Mouse (Mus musculus) intestine, postnatal 0 days (tissue): ENCODE data around the gene Ube2i. TPM values are rescaled to one million over a fixed set of nuclear protein-coding genes. Genes with fewer than 3 reads are reported as not detected.
A peak's percentile ranks its signal among the peaks of the same experiment; 100 is the strongest.
"Not testable (repeated sequence)": the region's sequence is repeated elsewhere in the genome, so short reads cannot be mapped to it uniquely, and the experiment has no call there.

Experiments
- ATAC-seq: fragments of 200-750 bp; cut with Nextera tagmentation; 2 replicates; pipeline ENCODE4 v1.8.0; 2017; ENCODE audit warnings: mild to moderate bottlenecking, moderate TSS enrichment, moderate library complexity
- H3K27ac ChIP-seq: fragments of 300-500 bp; sonication (generic); 2 replicates; pipeline ENCODE4 v1.5.1; 2014; ENCODE audit warnings: mild to moderate bottlenecking, low read depth, low read length, moderate library complexity
- H3K27me3 ChIP-seq: fragments of 300-500 bp; sonication (generic); replicated peaks from 2 replicates; pipeline ENCODE4 v1.6.1; 2014; ENCODE audit warnings: low read length, mixed read lengths; ENCODE audit not compliant: control insufficient read depth, insufficient read depth
- H3K36me3 ChIP-seq: fragments of 300-500 bp; sonication (generic); 2 replicates; pipeline ENCODE4 v1.6.1; 2014; ENCODE audit warnings: mild to moderate bottlenecking, moderate library complexity; ENCODE audit not compliant: control insufficient read depth, insufficient read depth
- H3K4me1 ChIP-seq: fragments of 300-500 bp; sonication (generic); replicated peaks from 2 replicates; pipeline ENCODE4 v1.6.1; 2014; ENCODE audit warnings: antibody characterized with exemption, low read length, mixed read lengths; ENCODE audit not compliant: control insufficient read depth, insufficient read depth
- H3K4me2 ChIP-seq: fragments of 300-500 bp; sonication (generic); replicated peaks from 2 replicates; pipeline ENCODE4 v1.6.1; 2014; ENCODE audit warnings: low read depth, mild to moderate bottlenecking, moderate library complexity
- H3K4me3 ChIP-seq: fragments of 300-500 bp; sonication (generic); 2 replicates; pipeline ENCODE4 v1.5.1; 2014; ENCODE audit warnings: low read depth, low read length
- H3K9ac ChIP-seq: fragments of 300-500 bp; sonication (generic); 2 replicates; pipeline ENCODE4 v1.6.1; 2014; ENCODE audit warnings: mild to moderate bottlenecking, low read depth, low read length
- H3K9me3 ChIP-seq: fragments of 300-500 bp; sonication (generic); 2 replicates; pipeline ENCODE4 v1.6.1; 2016; ENCODE audit warnings: mixed run types; ENCODE audit not compliant: control insufficient read depth
- CTCF ChIP-seq: sonication (generic); IDR thresholded peaks from 2 replicates; pipeline ENCODE4 v1.5.1; 2016; ENCODE audit warnings: low read depth, mild to moderate bottlenecking, control low read depth, antibody characterized with exemption, moderate library complexity
- WGBS: fragments of 180-500 bp; shearing (Covaris S2); extraction: QIAGEN DNeasy Blood & Tissue Kit; methylation state at CpG from one replicate; pipeline ENCODE4 v1.1.7; 2014; 5-methylcytosine and 5-hydroxymethylcytosine counted together
- polyA plus RNA-seq: library from polyadenylated mRNA; unstranded; fragments of >200 nt; fragmentation: Nextera tagmentation; extraction: Ambion mirVana; gene quantifications from 2 replicates; pipeline ENCODE4 v1.2.1, GENCODE M21; 2015

Ube2i gene
- polyA plus RNA-seq, 1 experiment from 2014 or later = 257 TPM

GRCm38 (mm10) chr17:25227991-25228390 lies 46.4 kb downstream of the Ube2i start:
- Histone ChIP-seq H3K9me3 (no peaks in the 10 kb centered on the region), H3K27me3 (no peaks in the 10 kb centered on the region), H3K36me3 (peaks cover 32% of the 10 kb centered on the region), H3K4me3 (no peak overlapping the region), H3K9ac (no peak overlapping the region), H3K4me1 (no peaks in the 10 kb centered on the region), H3K27ac (no peak overlapping the region), H3K4me2 (no peak overlapping the region)
- ATAC-seq = no peak
- 84% methylated on average over 5 of the region's 5 CpGs for WGBS
- no peak for TF ChIP-seq CTCF

- no peak for TF ChIP-seq CTCF
- H3K4me1 ChIP-seq = no peaks in the 10 kb centered on the region
- no peaks in the 10 kb centered on the region for H3K27me3 ChIP-seq
- H3K27ac ChIP-seq = no peak overlapping the region
- H3K36me3 ChIP-seq = peaks cover 23% of the 10 kb centered on the region
- H3K4me2 ChIP-seq = no peak overlapping the region
- no peak for ATAC-seq
- no peaks in the 10 kb centered on the region for H3K9me3 ChIP-seq
- H3K4me3 ChIP-seq = no peak overlapping the region
- no peak overlapping the region for H3K9ac ChIP-seq
- WGBS = 85% methylated on average over 4 of the region's 4 CpGs
These were observed 48.8 kb downstream of the Ube2i start for GRCm38 (mm10) chr17:25225659-25226058.

- Histone ChIP-seq H3K4me2 (no peak overlapping the region), H3K27ac (no peak overlapping the region), H3K36me3 (peaks cover 20% of the 10 kb centered on the region; the same call in 1 of the 2 replicates), H3K4me1 (no peaks in the 10 kb centered on the region), H3K4me3 (no peak overlapping the region), H3K9me3 (no peaks in the 10 kb centered on the region), H3K9ac (no peak overlapping the region), H3K27me3 (no peaks in the 10 kb centered on the region)
- no peak for ATAC-seq
- 88% methylated on average over 7 of the region's 7 CpGs for WGBS
- TF ChIP-seq CTCF = no peak
These were observed 49.7 kb downstream of the Ube2i start for GRCm38 (mm10) chr17:25224586-25225222.

- Histone ChIP-seq H3K4me1 (no peaks in the 10 kb centered on the region), H3K9me3 (no peaks in the 10 kb centered on the region), H3K27ac (peak overlapping the region; percentile 57; the same call in 1 of the 2 replicates), H3K36me3 (peaks cover 27% of the 10 kb centered on the region; the same call in 1 of the 2 replicates), H3K4me2 (peak overlapping the region; percentile 72), H3K9ac (no peak overlapping the region), H3K4me3 (peak overlapping the region; percentile 27), H3K27me3 (no peaks in the 10 kb centered on the region)
- no peak; the same call in 1 of the 2 replicates for ATAC-seq
- no peak for TF ChIP-seq CTCF
- WGBS = 43% methylated on average over 6 of the region's 6 CpGs
These were observed 51.3 kb downstream of the Ube2i start for GRCm38 (mm10) chr17:25222951-25223601.

- not testable (repeated sequence) for H3K9me3 ChIP-seq, H3K4me1 ChIP-seq, H3K27me3 ChIP-seq, H3K9ac ChIP-seq
- H3K4me2 ChIP-seq = peak overlapping the region; percentile 72
- 25% methylated on average over 11 of the region's 28 CpGs for WGBS
- H3K27ac ChIP-seq = peak overlapping the region; percentile 57; the same call in 1 of the 2 replicates
- peaks cover 27% of the 10 kb centered on the region; the same call in 1 of the 2 replicates for H3K36me3 ChIP-seq
- ATAC-seq = peak; percentile 86
- H3K4me3 ChIP-seq = peak overlapping the region; percentile 38
These were observed 51.9 kb downstream of the Ube2i start for GRCm38 (mm10) chr17:25222504-25222940.

- H3K27ac ChIP-seq = no peak overlapping the region
- TF ChIP-seq CTCF = no peak
- H3K9ac ChIP-seq = no peak overlapping the region
- no peaks in the 10 kb centered on the region for H3K4me1 ChIP-seq
- H3K4me3 ChIP-seq = peak overlapping the region; percentile 38
- peak overlapping the region; percentile 72 for H3K4me2 ChIP-seq
- peaks cover 26% of the 10 kb centered on the region for H3K36me3 ChIP-seq
- 7% methylated on average over 19 of the region's 30 CpGs for WGBS
- no peaks in the 10 kb centered on the region for H3K27me3 ChIP-seq
- H3K9me3 ChIP-seq = no peaks in the 10 kb centered on the region
- peak; percentile 78 for ATAC-seq
These were observed 52.5 kb downstream of the Ube2i start for GRCm38 (mm10) chr17:25221821-25222503.
